ENCODE assay signal across 18 mouse cellular contexts in genomic region chr12:80830211-80830610, GRCm38 (mm10). TPM values are rescaled to one million over a fixed set of nuclear protein-coding genes. Genes with fewer than 3 reads are reported as not detected.
A peak's percentile ranks its signal among the peaks of the same experiment; 100 is the strongest.
DNase-seq lines count a peak whose midpoint lies in the region; ATAC-seq and TF ChIP-seq lines count a peak whose summit lies in the region.
"Had no signal": no experiment of that assay in that cellular context is flagged by ENCODE, and none has a peak within 500 bp of the region (broad histone marks: within the 10 kb centered on the region; RNA-seq: fewer than 3 reads in every experiment).

No protein-coding gene starts in this region.

- H3K4me1 ChIP-seq in heart, embryonic 13.5 days: peaks cover 75% of the 10 kb centered on the region
- peaks cover 14% of the 10 kb centered on the region for H3K4me1 ChIP-seq in heart, embryonic 11.5 days (ENCODE audit: control insufficient read depth, insufficient read depth, low read length)
- peaks cover 14% of the 10 kb centered on the region for H3K4me1 ChIP-seq in kidney, embryonic 16.5 days (ENCODE audit: insufficient read depth, low read length)
- peaks cover 55% of the 10 kb centered on the region for H3K4me1 ChIP-seq in liver, postnatal 0 days (ENCODE audit: insufficient read depth)
- peaks cover 9% of the 10 kb centered on the region; the same call in 1 of the 2 replicates for H3K4me1 ChIP-seq in embryonic fibroblast, embryonic 13.5 days (ENCODE audit: control insufficient read depth, insufficient read depth, low read length)
- H3K4me1 ChIP-seq: forebrain, embryonic 10.5 days had no signal

- H3K27me3 ChIP-seq in heart, embryonic 13.5 days (replicated peaks): no peaks in the 10 kb centered on the region
- no peaks in the 10 kb centered on the region for H3K27me3 ChIP-seq in heart, embryonic 11.5 days (ENCODE audit: control insufficient read depth, insufficient read depth, low read length)
- H3K27me3 ChIP-seq in kidney, embryonic 16.5 days (ENCODE audit: insufficient read depth, low read length): no peaks in the 10 kb centered on the region
- H3K27me3 ChIP-seq in liver, postnatal 0 days (ENCODE audit: insufficient read depth, low read length): no peaks in the 10 kb centered on the region
- H3K27me3 ChIP-seq: CH12.LX; embryonic facial prominence, embryonic 15.5 days; limb, embryonic 13.5 days; liver, embryonic 15.5 days; midbrain, embryonic 12.5 days had no signal

- TF ChIP-seq POLR2A in embryonic fibroblast, embryonic 13.5 days (IDR thresholded peaks at IDR 0.05; ENCODE audit: low read depth, low read length): no peak

- DNase-seq in kidney, adult 9 months: peak; percentile 75
- no peak for DNase-seq in liver, postnatal 0 days
- DNase-seq in liver: no peak
- DNase-seq: cerebellum, adult 2 months; cerebellum, postnatal 36 days; kidney, adult 11 months; retina, postnatal 1 day; thymus, adult 2 months had no signal

- no peak for ATAC-seq in heart, embryonic 13.5 days (ENCODE audit: extremely low read depth, insufficient number of reproducible peaks, low FRiP score, low TSS enrichment)
- no peak for ATAC-seq in heart, embryonic 11.5 days (replicated peaks; ENCODE audit: insufficient number of reproducible peaks, low FRiP score, low TSS enrichment)
- no peak for ATAC-seq in kidney, embryonic 16.5 days (ENCODE audit: low FRiP score, low TSS enrichment)
- ATAC-seq in liver, postnatal 0 days: no peak

- H3K4me2 ChIP-seq in heart, embryonic 13.5 days: no peak overlapping the region
- no peak overlapping the region for H3K4me2 ChIP-seq in heart, embryonic 11.5 days
- H3K4me2 ChIP-seq in kidney, embryonic 16.5 days (replicated peaks; ENCODE audit: low read depth, low read length): no peak overlapping the region
- H3K4me2 ChIP-seq in liver, postnatal 0 days (ENCODE audit: low read depth, low read length): no peak overlapping the region
- H3K4me2 ChIP-seq: embryonic facial prominence, embryonic 15.5 days; limb, embryonic 13.5 days; liver, embryonic 15.5 days; midbrain, embryonic 12.5 days had no signal

- H3K9ac ChIP-seq in heart, embryonic 13.5 days: no peak overlapping the region
- no peak overlapping the region for H3K9ac ChIP-seq in heart, embryonic 11.5 days (ENCODE audit: low read depth, low read length)
- H3K9ac ChIP-seq in kidney, embryonic 16.5 days (replicated peaks; ENCODE audit: low read length): no peak overlapping the region
- H3K9ac ChIP-seq in liver, postnatal 0 days (replicated peaks): no peak overlapping the region
- H3K9ac ChIP-seq: embryonic facial prominence, embryonic 15.5 days; limb, embryonic 13.5 days; liver, embryonic 15.5 days; midbrain, embryonic 12.5 days had no signal

- TF ChIP-seq EP300 in liver, postnatal 0 days (IDR thresholded peaks at IDR 0.05; ENCODE audit: low read depth): no peak

- H3K36me3 ChIP-seq in heart, embryonic 13.5 days: peaks cover 11% of the 10 kb centered on the region
- H3K36me3 ChIP-seq in heart, embryonic 11.5 days (ENCODE audit: control insufficient read depth, insufficient read depth, low read length): no peaks in the 10 kb centered on the region
- H3K36me3 ChIP-seq in kidney, embryonic 16.5 days (ENCODE audit: insufficient read depth, low read length): no peaks in the 10 kb centered on the region
- peaks cover 23% of the 10 kb centered on the region for H3K36me3 ChIP-seq in liver, postnatal 0 days (replicated peaks; ENCODE audit: insufficient read depth, low read length)
- H3K36me3 ChIP-seq: embryonic facial prominence, embryonic 15.5 days had no signal

- no peak overlapping the region for H3K4me3 ChIP-seq in heart, embryonic 13.5 days
- H3K4me3 ChIP-seq in heart, embryonic 11.5 days (ENCODE audit: low read depth, low read length): no peak overlapping the region
- no peak overlapping the region for H3K4me3 ChIP-seq in kidney, embryonic 16.5 days (ENCODE audit: low read length)
- H3K4me3 ChIP-seq in liver, postnatal 0 days (ENCODE audit: low read depth, low read length): no peak overlapping the region
- no peak overlapping the region for H3K4me3 ChIP-seq in embryonic fibroblast, embryonic 13.5 days (ENCODE audit: insufficient read depth, low read length)
- H3K4me3 ChIP-seq: embryonic facial prominence, embryonic 15.5 days; forebrain, embryonic 10.5 days; limb, embryonic 13.5 days; liver, embryonic 15.5 days; midbrain, embryonic 12.5 days had no signal

- WGBS in heart, embryonic 13.5 days: 54% methylated on average over 2 of the region's 2 CpGs
- 69% methylated on average over 2 of the region's 2 CpGs for WGBS in heart, embryonic 11.5 days (ENCODE audit: insufficient replicate concordance)
- WGBS in kidney, embryonic 16.5 days: 66% methylated on average over 2 of the region's 2 CpGs
- WGBS in liver, postnatal 0 days (ENCODE audit: insufficient replicate concordance): 66% methylated on average over 2 of the region's 2 CpGs

- H3K9me3 ChIP-seq in heart, embryonic 13.5 days: no peaks in the 10 kb centered on the region
- no peaks in the 10 kb centered on the region for H3K9me3 ChIP-seq in heart, embryonic 11.5 days (replicated peaks; ENCODE audit: control insufficient read depth, low read length)
- H3K9me3 ChIP-seq in kidney, embryonic 16.5 days (ENCODE audit: low read length): no peaks in the 10 kb centered on the region
- no peaks in the 10 kb centered on the region for H3K9me3 ChIP-seq in liver, postnatal 0 days (ENCODE audit: low read length)
- H3K9me3 ChIP-seq: embryonic facial prominence, embryonic 15.5 days; forebrain, embryonic 10.5 days; limb, embryonic 13.5 days; liver, embryonic 15.5 days; midbrain, embryonic 12.5 days had no signal

- peak overlapping the region; percentile 53; the same call in 1 of the 2 replicates for H3K27ac ChIP-seq in heart, embryonic 13.5 days (replicated peaks)
- H3K27ac ChIP-seq in heart, embryonic 11.5 days (ENCODE audit: low read depth, low read length): no peak overlapping the region
- no peak overlapping the region for H3K27ac ChIP-seq in kidney, embryonic 16.5 days (ENCODE audit: low read length)
- 0 out of 2 replicates have a peak overlapping the region, but pooled peaks have one; percentile 64 for H3K27ac ChIP-seq in liver, postnatal 0 days (ENCODE audit: low read depth)
- H3K27ac ChIP-seq in embryonic fibroblast, embryonic 13.5 days (ENCODE audit: insufficient read depth, low read length): peak overlapping the region; percentile 40
- H3K27ac ChIP-seq: embryonic facial prominence, embryonic 15.5 days; forebrain, embryonic 10.5 days; limb, embryonic 13.5 days; midbrain, embryonic 12.5 days had no signal

- TF ChIP-seq CTCF in liver, postnatal 0 days (IDR thresholded peaks at IDR 0.05; ENCODE audit: low read depth): no peak
- TF ChIP-seq CTCF in embryonic fibroblast, embryonic 13.5 days (IDR thresholded peaks at IDR 0.05; ENCODE audit: borderline replicate concordance, insufficient read depth, low read length): no peak

RNA-seq across cellular contexts. Expression of gene Susd6, which starts 39.9 kb away (rescaled TPM):
- 13.6 and 14.3 TPM in 2 replicates for polyA plus RNA-seq in heart, embryonic 13.5 days (2015; fragmentation: Nextera tagmentation; extraction: Ambion mirVana)
- polyA plus RNA-seq in heart, embryonic 11.5 days (2014; fragmentation: Nextera tagmentation; extraction: Ambion mirVana): 17.7 and 20.4 TPM in 2 replicates
- 17.1 and 19.5 TPM in 2 replicates for polyA plus RNA-seq in kidney, embryonic 16.5 days (2015; fragmentation: Nextera tagmentation; extraction: Ambion mirVana)
- 8.6 and 10.8 TPM in 2 replicates for polyA plus RNA-seq in liver, postnatal 0 days (2015; fragmentation: Nextera tagmentation; extraction: Ambion mirVana)
- polyA plus RNA-seq in embryonic fibroblast, embryonic 13.5 days (2011; ENCODE audit: insufficient read length, low read depth, missing spikeins): 73.7 and 75.3 TPM in 2 replicates

Comparison
In these comparisons a context has a peak if more than half of its experiments do, and no peak if none do; other contexts are left out.
1. H3K27ac ChIP-seq: peak in heart, embryonic 13.5 days (single experiment), liver, postnatal 0 days (single experiment) and embryonic fibroblast, embryonic 13.5 days (single experiment); none in heart, embryonic 11.5 days (single experiment) and kidney, embryonic 16.5 days (single experiment).